Mouse (Mus musculus) heart, adult 2 months (tissue): Measurements from ENCODE around the gene Gatd1.

Experiments used
- CTCF ChIP-seq: fragments of 200-600 bp; IDR thresholded peaks from 2 replicates; pipeline ENCODE4 v1.8.1; 2022; ENCODE audit warnings: antibody characterized with exemption, mild to moderate bottlenecking, moderate library complexity
- EP300 ChIP-seq: fragments of 200-500 bp; IDR thresholded peaks from 2 replicates; pipeline ENCODE4 v1.6.1; 2011; ENCODE audit warnings: low read depth, low read length, control low read depth; ENCODE audit not compliant: insufficient read depth
- POLR2A ChIP-seq: fragments of 200-500 bp; IDR thresholded peaks from 2 replicates; pipeline ENCODE4 v1.6.1; 2011; ENCODE audit warnings: mild to moderate bottlenecking, low read depth, low read length, control low read depth; ENCODE audit not compliant: insufficient read depth

DNA sequence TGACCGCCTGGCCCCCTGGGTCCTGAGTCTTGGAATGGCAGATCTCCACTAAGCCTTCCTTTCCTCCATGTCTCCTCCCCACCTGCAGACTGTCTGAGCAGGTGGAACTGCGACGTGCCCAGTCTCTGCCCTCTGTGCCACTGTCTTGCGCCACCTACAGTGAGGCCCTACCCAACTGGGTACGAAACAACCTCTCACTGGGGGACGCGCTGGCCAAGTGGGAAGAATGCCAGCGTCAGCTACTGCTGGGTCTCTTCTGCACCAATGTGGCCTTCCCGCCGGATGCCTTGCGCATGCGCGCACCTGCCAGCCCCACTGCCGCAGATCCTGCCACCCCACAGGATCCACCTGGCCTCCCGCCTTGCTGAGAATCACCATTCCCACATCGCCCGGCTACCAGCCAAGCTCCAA, 45.4 kb upstream of the Gatd1 start:
- no peak for TF ChIP-seq CTCF
- no peak for TF ChIP-seq EP300
- no peak for TF ChIP-seq POLR2A
